Mouse (Mus musculus) stomach, embryonic 16.5 days (tissue): ENCODE results near the gene Acsbg2. TPM values are rescaled to one million over a fixed set of nuclear protein-coding genes. Genes with fewer than 3 reads are reported as not detected.
"Not testable (repeated sequence)": the region's sequence is repeated elsewhere in the genome, so short reads cannot be mapped to it uniquely, and the experiment has no call there.

ENCODE experiments used
- ATAC-seq: fragments of 200-750 bp; cut with Nextera tagmentation; 2 replicates; pipeline ENCODE4 v1.8.0; 2017; ENCODE audit warnings: moderate number of reproducible peaks, moderate TSS enrichment; ENCODE audit not compliant: insufficient read depth, low FRiP score
- H3K27ac ChIP-seq: fragments of 300-500 bp; sonication (generic); 2 replicates; pipeline ENCODE4 v1.5.1; 2014; ENCODE audit warnings: low read length
- H3K27me3 ChIP-seq: fragments of 300-500 bp; sonication (generic); 2 replicates; pipeline ENCODE4 v1.6.1; 2014; ENCODE audit warnings: low read length, control low read depth, mixed read lengths; ENCODE audit not compliant: control insufficient read depth, insufficient read depth
- H3K36me3 ChIP-seq: fragments of 300-500 bp; sonication (generic); 2 replicates; pipeline ENCODE4 v1.6.1; 2014; ENCODE audit warnings: low read length; ENCODE audit not compliant: control insufficient read depth, insufficient read depth
- H3K4me1 ChIP-seq: fragments of 300-500 bp; sonication (generic); 2 replicates; pipeline ENCODE4 v1.6.1; 2014; ENCODE audit warnings: low read length, control low read depth, mixed read lengths; ENCODE audit not compliant: control insufficient read depth, insufficient read depth
- H3K4me2 ChIP-seq: fragments of 300-500 bp; sonication (generic); 2 replicates; pipeline ENCODE4 v1.6.1; 2014; ENCODE audit warnings: low read depth, low read length, mixed read lengths
- H3K4me3 ChIP-seq: fragments of 300-500 bp; sonication (generic); replicated peaks from 2 replicates; pipeline ENCODE4 v1.5.1; 2014; ENCODE audit warnings: mild to moderate bottlenecking, low read length
- H3K9ac ChIP-seq: fragments of 300-500 bp; sonication (generic); 2 replicates; pipeline ENCODE4 v1.6.1; 2014; ENCODE audit warnings: low read length
- H3K9me3 ChIP-seq: fragments of 300-500 bp; sonication (generic); replicated peaks from 2 replicates; pipeline ENCODE4 v1.6.1; 2016; ENCODE audit warnings: low read length, control low read depth; ENCODE audit not compliant: control insufficient read depth
- WGBS: fragments of 180-500 bp; shearing (Covaris S2); extraction: QIAGEN DNeasy Blood & Tissue Kit; methylation state at CpG from one replicate; pipeline ENCODE4 v1.1.7; 2014; 5-methylcytosine and 5-hydroxymethylcytosine counted together
- polyA plus RNA-seq: library from polyadenylated mRNA; unstranded; fragments of >200 nt; fragmentation: Nextera tagmentation; extraction: Ambion mirVana; gene quantifications from 2 replicates; pipeline ENCODE4 v1.2.1, GENCODE M21; 2015

Gene Acsbg2
- polyA plus RNA-seq: not detected in 2 replicates

DNA sequence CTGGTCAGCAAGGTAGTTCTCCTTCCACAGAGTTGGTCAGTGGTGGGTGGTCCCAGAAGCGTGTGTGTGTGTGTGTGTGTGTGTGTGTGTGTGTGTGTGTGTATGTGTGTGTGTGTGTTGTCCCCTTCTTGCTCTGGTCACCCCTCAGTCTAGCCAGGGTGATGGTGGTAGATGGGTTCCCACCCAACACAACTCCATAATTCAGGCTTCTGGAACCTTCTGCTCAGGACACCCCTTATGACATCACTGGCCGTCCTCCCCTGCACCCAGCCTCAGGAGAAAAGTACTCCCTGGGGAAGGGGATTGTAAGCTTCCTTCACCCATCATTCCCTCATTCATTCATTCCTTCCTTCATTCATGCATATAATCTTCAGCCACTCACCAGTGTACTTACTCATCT, at the start of gene Acsbg2:
TSS of gene Acsbg2 (minus strand) at position 211 of the 400 bp plus-strand sequence.
- H3K27ac ChIP-seq: no peak within 1 kb of the TSS
- no peaks in the 10 kb centered on the region for H3K9me3 ChIP-seq
- no peaks in the 10 kb centered on the region for H3K27me3 ChIP-seq
- no peaks in the 10 kb centered on the region for H3K4me1 ChIP-seq
- no peak for ATAC-seq
- H3K36me3 ChIP-seq: no peaks in the 10 kb centered on the region
- WGBS: 73% methylated on average over 2 of the region's 2 CpGs
- H3K4me3 ChIP-seq: no peak within 1 kb of the TSS
- no peak within 1 kb of the TSS for H3K9ac ChIP-seq
- no peak within 1 kb of the TSS for H3K4me2 ChIP-seq

DNA sequence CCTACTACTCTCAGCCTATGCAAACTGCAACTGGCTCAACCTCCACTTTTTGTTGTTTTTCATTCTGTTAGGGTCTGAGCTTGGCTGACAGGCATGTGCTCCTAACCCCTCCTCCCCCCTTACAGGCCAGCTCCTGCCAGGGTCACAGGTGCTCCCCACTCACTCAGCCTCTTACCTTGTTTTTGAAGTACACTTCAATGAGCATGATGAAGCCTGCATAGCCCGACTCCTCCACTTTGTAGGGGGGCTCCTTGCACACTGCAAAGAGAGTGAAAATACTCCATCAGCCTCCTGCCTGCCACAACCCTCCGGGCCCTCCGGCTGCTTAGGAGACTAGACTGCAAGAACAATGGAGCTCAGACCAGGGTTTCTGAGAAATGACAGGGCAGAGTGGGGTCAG, 45.5 kb upstream of the Acsbg2 start:
- peaks cover 23% of the 10 kb centered on the region for H3K36me3 ChIP-seq
- H3K9ac ChIP-seq: no peak overlapping the region
- no peaks in the 10 kb centered on the region for H3K9me3 ChIP-seq
- 83% methylated on average over 3 of the region's 3 CpGs for WGBS
- no peaks in the 10 kb centered on the region for H3K27me3 ChIP-seq
- H3K4me1 ChIP-seq: no peaks in the 10 kb centered on the region
- H3K27ac ChIP-seq: no peak overlapping the region
- ATAC-seq: no peak
- no peak overlapping the region for H3K4me3 ChIP-seq
- H3K4me2 ChIP-seq: no peak overlapping the region

DNA sequence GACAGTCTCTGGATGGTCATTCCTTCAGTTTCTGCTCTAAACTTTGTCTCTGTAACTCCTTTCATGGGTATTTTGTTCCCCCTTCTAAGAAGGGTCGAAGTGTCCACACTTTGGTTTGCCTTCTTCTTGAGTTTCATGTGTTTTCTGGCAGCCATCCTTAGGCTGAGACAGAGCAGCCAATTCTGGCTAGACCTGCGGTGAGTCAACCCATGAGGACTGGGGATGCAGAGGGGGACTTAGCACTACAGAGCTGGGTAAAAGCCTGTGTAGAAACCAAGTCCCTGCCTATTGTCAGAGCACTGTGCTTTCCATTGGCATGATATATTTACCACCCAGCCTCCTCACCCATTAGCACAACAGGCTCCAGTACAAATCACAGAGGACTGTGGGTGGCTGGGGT, 42.9 kb upstream of the Acsbg2 start:
- no peak overlapping the region for H3K4me3 ChIP-seq
- 91% methylated on average over 2 of the region's 2 CpGs for WGBS
- no peak overlapping the region for H3K27ac ChIP-seq
- no peak overlapping the region for H3K9ac ChIP-seq
- H3K36me3 ChIP-seq: peaks cover 14% of the 10 kb centered on the region
- H3K4me1 ChIP-seq: 0 out of 2 replicates have a peak, but pooled peaks cover 3% of the 10 kb centered on the region
- H3K27me3 ChIP-seq: no peaks in the 10 kb centered on the region
- no peak for ATAC-seq
- no peaks in the 10 kb centered on the region for H3K9me3 ChIP-seq
- no peak overlapping the region for H3K4me2 ChIP-seq

DNA sequence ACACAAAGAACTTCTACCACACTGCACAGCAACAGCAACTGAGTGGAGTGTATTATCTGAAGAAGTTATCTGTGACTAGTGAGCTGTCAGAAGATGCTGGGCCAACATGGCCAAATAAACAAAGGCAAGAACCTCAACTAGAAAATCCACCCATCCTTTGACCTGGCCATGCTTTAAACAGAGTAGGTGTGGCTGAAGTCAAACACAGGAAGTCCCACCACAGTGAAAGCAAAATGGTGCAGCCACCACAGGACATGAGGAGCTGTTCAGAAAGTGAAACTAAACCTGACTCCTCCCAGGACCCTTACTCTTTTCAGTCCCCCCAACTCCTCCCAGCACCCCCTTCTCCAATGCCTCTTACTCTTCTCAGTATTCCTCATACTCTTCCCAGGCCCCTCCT, 39.2 kb upstream of the Acsbg2 start:
- peaks cover 9% of the 10 kb centered on the region; the same call in 1 of the 2 replicates for H3K4me1 ChIP-seq
- no peak overlapping the region for H3K4me3 ChIP-seq
- no peak overlapping the region for H3K27ac ChIP-seq
- no peak overlapping the region for H3K9ac ChIP-seq
- H3K9me3 ChIP-seq: no peaks in the 10 kb centered on the region
- H3K36me3 ChIP-seq: peaks cover 8% of the 10 kb centered on the region
- H3K4me2 ChIP-seq: no peak overlapping the region
- H3K27me3 ChIP-seq: no peaks in the 10 kb centered on the region
- ATAC-seq: no peak

DNA sequence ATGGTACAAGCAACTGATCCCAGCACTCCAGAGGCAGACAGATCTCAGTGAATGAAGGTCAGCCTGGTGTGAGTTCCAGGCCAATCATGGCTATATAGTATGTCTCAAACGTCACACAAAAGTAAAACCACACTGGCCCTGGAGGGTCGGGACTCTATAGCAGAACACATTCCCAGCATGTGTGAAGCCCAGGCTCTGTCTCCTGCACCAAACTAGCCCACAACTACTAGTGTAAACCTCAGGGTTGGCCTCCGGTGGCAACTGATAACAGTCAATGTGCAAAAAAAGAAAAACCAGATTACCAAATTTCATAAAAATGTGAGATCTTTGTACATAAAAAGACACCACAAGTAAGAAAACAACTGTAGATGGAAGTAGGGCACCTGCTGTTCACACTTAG, 38.8 kb upstream of the Acsbg2 start:
- H3K36me3 ChIP-seq: peaks cover 8% of the 10 kb centered on the region
- H3K4me3 ChIP-seq: no peak overlapping the region
- H3K27ac ChIP-seq: no peak overlapping the region
- no peak for ATAC-seq
- no peak overlapping the region for H3K4me2 ChIP-seq
- no peak overlapping the region for H3K9ac ChIP-seq
- 88% methylated on average over 3 of the region's 3 CpGs for WGBS
- H3K27me3 ChIP-seq: no peaks in the 10 kb centered on the region
- H3K4me1 ChIP-seq: peaks cover 13% of the 10 kb centered on the region
- H3K9me3 ChIP-seq: no peaks in the 10 kb centered on the region

DNA sequence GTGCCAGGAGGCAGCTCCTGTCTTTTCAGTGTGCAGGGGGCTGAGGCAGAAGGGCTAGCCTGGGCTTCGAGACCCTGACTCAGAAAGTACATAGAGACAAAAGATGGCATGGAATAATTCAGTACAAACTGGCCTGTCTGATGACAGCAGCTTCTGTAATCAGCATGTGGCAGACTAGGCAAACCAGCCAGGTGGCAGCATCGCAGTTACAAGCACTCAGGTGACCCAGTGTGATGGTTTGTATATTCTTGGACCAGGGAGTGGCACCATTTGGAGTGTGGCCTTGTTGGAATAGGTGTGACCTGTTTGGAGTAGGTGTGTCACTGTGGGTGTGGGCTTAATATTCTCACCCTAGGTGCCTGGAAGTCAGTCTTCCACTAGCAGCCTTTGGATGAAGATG, 35.5 kb upstream of the Acsbg2 start:
- H3K9me3 ChIP-seq, H3K27me3 ChIP-seq, H3K27ac ChIP-seq, H3K4me2 ChIP-seq, H3K9ac ChIP-seq, H3K4me3 ChIP-seq, ATAC-seq: not testable (repeated sequence)
- WGBS: 82% methylated on average over 2 of the region's 2 CpGs
- peaks cover 12% of the 10 kb centered on the region; the same call in 1 of the 2 replicates for H3K36me3 ChIP-seq
- H3K4me1 ChIP-seq: peaks cover 22% of the 10 kb centered on the region

DNA sequence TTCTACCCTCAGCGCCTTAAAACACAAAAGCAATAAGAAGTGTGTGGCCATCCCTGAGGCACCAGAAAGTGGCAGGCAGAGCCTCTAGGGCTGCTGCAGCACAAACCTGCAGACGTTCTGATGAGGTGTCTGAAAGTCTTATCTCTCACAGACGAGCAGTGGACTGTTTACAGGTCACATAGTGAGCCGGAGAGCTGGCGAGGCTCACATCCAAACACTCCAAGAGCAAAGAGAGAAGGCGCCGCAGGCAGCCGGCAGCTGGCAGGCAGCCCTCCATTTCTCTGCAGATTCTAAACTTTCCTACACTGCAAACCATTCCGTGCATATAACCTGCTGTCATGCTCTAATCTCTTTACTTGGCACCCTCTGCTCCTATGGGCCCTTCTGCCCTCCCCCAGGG, 33.6 kb upstream of the Acsbg2 start:
- peak overlapping the region; percentile 28; the same call in 1 of the 2 replicates for H3K9ac ChIP-seq
- peak overlapping the region; percentile 39 for H3K27ac ChIP-seq
- peaks cover 18% of the 10 kb centered on the region for H3K36me3 ChIP-seq
- no peaks in the 10 kb centered on the region for H3K27me3 ChIP-seq
- ATAC-seq: no peak
- H3K4me3 ChIP-seq: no peak overlapping the region
- no peaks in the 10 kb centered on the region for H3K9me3 ChIP-seq
- 27% methylated on average over 9 of the region's 9 CpGs for WGBS
- no peak overlapping the region for H3K4me2 ChIP-seq
- peaks cover 18% of the 10 kb centered on the region for H3K4me1 ChIP-seq

DNA sequence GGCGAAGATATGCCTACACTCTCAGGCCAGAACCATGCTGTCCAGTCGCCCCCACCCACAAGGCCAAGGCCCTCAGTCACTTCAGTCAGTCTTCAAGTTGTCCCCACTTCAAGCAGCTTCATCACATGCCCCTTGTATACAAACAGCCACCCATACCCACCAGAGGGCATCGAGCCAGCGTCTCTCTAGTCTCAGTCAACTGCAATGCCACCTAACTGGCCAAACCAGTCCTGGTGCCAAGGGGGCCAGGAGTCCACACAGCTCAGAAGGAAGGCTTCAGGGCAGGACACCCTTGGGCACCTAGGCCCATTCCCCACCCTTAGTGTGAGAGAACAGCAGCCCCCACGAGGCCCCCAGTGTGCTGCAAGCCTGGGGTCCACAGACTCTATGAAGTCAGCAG, 32.8 kb upstream of the Acsbg2 start:
- H3K27me3 ChIP-seq: no peaks in the 10 kb centered on the region
- H3K36me3 ChIP-seq: peaks cover 18% of the 10 kb centered on the region
- no peak overlapping the region for H3K9ac ChIP-seq
- H3K4me2 ChIP-seq: no peak overlapping the region
- H3K9me3 ChIP-seq: no peaks in the 10 kb centered on the region
- H3K4me3 ChIP-seq: no peak overlapping the region
- WGBS: 78% methylated on average over 5 of the region's 5 CpGs
- H3K27ac ChIP-seq: peak overlapping the region; percentile 39; the same call in 1 of the 2 replicates
- H3K4me1 ChIP-seq: peaks cover 18% of the 10 kb centered on the region
- ATAC-seq: peak; percentile 26; the same call in 1 of the 2 replicates

DNA sequence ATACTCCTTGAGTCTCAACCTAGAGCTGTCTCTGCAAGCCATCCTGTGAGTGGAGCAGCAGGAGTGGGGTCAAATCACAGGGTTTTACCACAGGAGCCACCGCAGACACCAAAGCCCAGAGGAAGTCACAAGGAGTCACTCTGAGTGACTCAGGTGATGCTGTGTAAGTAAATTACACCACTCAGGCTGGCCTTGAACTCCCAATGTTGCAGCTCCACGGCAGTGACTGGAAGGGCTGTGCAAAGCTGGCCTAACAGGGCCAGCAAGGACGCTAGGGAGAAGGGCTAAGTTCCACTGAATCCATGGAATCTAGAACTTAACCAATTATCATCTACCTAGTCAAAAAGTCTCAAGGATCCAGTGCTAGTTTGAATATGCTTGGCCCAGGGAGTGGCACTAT, 31.9 kb upstream of the Acsbg2 start:
- no peaks in the 10 kb centered on the region for H3K27me3 ChIP-seq
- H3K4me3 ChIP-seq: no peak overlapping the region
- H3K9ac ChIP-seq: no peak overlapping the region
- ATAC-seq: no peak
- H3K9me3 ChIP-seq: no peaks in the 10 kb centered on the region
- 89% methylated on average over 3 of the region's 3 CpGs for WGBS
- H3K27ac ChIP-seq: no peak overlapping the region; the same call in 1 of the 2 replicates
- H3K4me1 ChIP-seq: peaks cover 18% of the 10 kb centered on the region
- H3K36me3 ChIP-seq: peaks cover 13% of the 10 kb centered on the region
- H3K4me2 ChIP-seq: no peak overlapping the region

DNA sequence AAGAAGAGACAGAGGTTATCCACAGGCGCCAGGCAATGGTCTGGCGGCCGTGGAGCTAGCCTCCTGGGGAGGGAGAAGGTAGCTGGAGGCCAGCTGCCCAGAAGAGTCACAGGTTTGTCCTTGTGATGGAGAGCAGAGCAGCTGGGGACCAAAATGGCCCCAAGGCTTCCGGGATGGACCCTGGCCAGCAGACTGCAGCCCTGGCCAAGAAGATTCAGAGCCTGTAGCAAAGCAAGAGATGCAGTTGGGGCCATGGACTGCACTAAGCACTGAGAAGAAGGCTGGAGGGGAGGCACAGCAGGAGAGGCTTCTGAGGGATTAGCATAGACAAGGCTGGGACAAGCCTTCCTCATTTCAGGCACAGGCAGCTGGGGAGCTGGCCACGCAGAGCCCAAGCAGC, 28.5 kb upstream of the Acsbg2 start:
- Histone ChIP-seq H3K9ac (no peak overlapping the region), H3K9me3 (no peaks in the 10 kb centered on the region), H3K4me2 (no peak overlapping the region), H3K4me3 (no peak overlapping the region), H3K36me3 (peaks cover 15% of the 10 kb centered on the region), H3K27me3 (no peaks in the 10 kb centered on the region), H3K4me1 (peaks cover 5% of the 10 kb centered on the region), H3K27ac (no peak overlapping the region)
- 84% methylated on average over 5 of the region's 5 CpGs for WGBS
- ATAC-seq: no peak
